Mouse (Mus musculus) erythroid progenitor cell, adult 5-6 weeks (primary cell): ENCODE results near the gene Smad9. TPM values are rescaled to one million over a fixed set of nuclear protein-coding genes. Genes with fewer than 3 reads are reported as not detected.
"Not testable (repeated sequence)": the region's sequence is repeated elsewhere in the genome, so short reads cannot be mapped to it uniquely, and the experiment has no call there.

Experiments used
- ATAC-seq: replicated peaks from 2 replicates; pipeline ENCODE4 v1.8.0; 2016; ENCODE audit warnings: moderate number of reproducible peaks, mild to moderate bottlenecking, moderate TSS enrichment, inconsistent platforms; ENCODE audit not compliant: poor library complexity, low FRiP score, severe bottlenecking
- total RNA-seq, 2 experiments: library from RNA; stranded (forward) in 1 of 2; stranded (reverse) in 1 of 2; fragments of 150-400 nt in 1 of 2; fragments of 186-747, 209-891 nt in 1 of 2; gene quantifications; 2 replicates each; pipeline versions ENCODE4 v1.2.3 to v1.2.4; 2015 to 2017; ENCODE audit warnings: low replicate concordance in 2 of 2

The Smad9 gene
- total RNA-seq, 2 experiments from 2014 or later = not detected

- no peak for ATAC-seq
Observed at GRCm38 (mm10) chr3:54753411-54753810, 2.0 kb upstream of the Smad9 start.

GRCm38 (mm10) chr3:54756058-54756457, 676 bp downstream of the Smad9 start:
- ATAC-seq = no peak

GRCm38 (mm10) chr3:54757446-54757845, 2.1 kb downstream of the Smad9 start:
- ATAC-seq = no peak

GRCm38 (mm10) chr3:54759211-54759610, 3.8 kb downstream of the Smad9 start:
- no peak for ATAC-seq

- no peak for ATAC-seq
Observed at GRCm38 (mm10) chr3:54760321-54761115, 5.1 kb downstream of the Smad9 start.

- no peak for ATAC-seq
Observed at GRCm38 (mm10) chr3:54761258-54761657, 5.9 kb downstream of the Smad9 start.

- ATAC-seq = no peak
Observed at GRCm38 (mm10) chr3:54764418-54764817, 9.0 kb downstream of the Smad9 start.

- ATAC-seq = not testable (repeated sequence)
Observed at GRCm38 (mm10) chr3:54765521-54765920, 10.1 kb downstream of the Smad9 start.

GRCm38 (mm10) chr3:54766034-54766433, 10.7 kb downstream of the Smad9 start:
- no peak for ATAC-seq

GRCm38 (mm10) chr3:54766811-54767210, 11.4 kb downstream of the Smad9 start:
- no peak for ATAC-seq

GRCm38 (mm10) chr3:54768592-54768991, 13.2 kb downstream of the Smad9 start:
- no peak for ATAC-seq

- no peak for ATAC-seq
Observed at GRCm38 (mm10) chr3:54769349-54770275, 14.2 kb downstream of the Smad9 start.

- ATAC-seq = no peak
Observed at GRCm38 (mm10) chr3:54773613-54774012, 18.2 kb downstream of the Smad9 start.

- no peak for ATAC-seq
Observed at GRCm38 (mm10) chr3:54775989-54776631, 20.7 kb downstream of the Smad9 start.

- ATAC-seq = no peak
Observed at GRCm38 (mm10) chr3:54790601-54791000, 35.2 kb downstream of the Smad9 start.

- no peak for ATAC-seq
Observed at GRCm38 (mm10) chr3:54791822-54792677, 36.7 kb downstream of the Smad9 start.

GRCm38 (mm10) chr3:54793762-54794161, 38.4 kb downstream of the Smad9 start:
- no peak for ATAC-seq

GRCm38 (mm10) chr3:54795379-54795778, 40.0 kb downstream of the Smad9 start:
- ATAC-seq = no peak

GRCm38 (mm10) chr3:54795806-54796205, 40.4 kb downstream of the Smad9 start:
- no peak for ATAC-seq
